Mouse (Mus musculus): Measurements from ENCODE around the gene Pdlim4. TPM values are rescaled to one million over a fixed set of nuclear protein-coding genes. Genes with fewer than 3 reads are reported as not detected.
"Not testable (repeated sequence)": the region's sequence is repeated elsewhere in the genome, so short reads cannot be mapped to it uniquely, and the experiment has no call there.

Gene Pdlim4
- polyA plus RNA-seq, 2 experiments from 2014 or later, result 0.57 to 1.3 TPM

GRCm38 (mm10) chr11:54012961-54013360 lies 55.9 kb downstream of the Pdlim4 start:
- no peak for ATAC-seq

- ATAC-seq, result no peak
Observed at GRCm38 (mm10) chr11:54011255-54011654, 57.6 kb downstream of the Pdlim4 start.

DNA sequence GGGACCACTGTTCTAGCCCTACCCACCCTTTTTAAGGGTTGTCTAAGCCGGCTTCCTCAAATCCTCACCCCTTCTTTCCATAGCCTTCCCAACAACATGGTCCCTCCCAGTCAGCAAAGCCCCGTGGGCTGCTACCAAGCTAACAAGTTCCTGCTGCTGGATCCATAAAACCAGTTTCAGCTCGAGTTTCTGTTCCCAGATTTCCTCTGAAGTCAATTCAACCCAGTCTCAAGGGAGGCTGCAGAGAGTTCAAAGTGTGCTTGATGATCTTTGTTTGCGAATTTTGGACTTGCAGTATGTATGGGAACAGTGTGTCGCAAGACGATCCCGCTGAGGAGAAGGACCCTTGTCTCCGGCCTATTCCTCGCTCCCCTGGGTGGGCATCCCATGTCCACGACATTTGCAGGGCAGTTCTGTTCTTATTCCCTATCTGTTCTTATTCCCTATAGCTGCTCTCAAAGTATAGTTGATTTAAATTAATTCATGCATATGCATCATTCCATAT lies 60.3 kb downstream of the Pdlim4 start:
- no peak for ATAC-seq

DNA sequence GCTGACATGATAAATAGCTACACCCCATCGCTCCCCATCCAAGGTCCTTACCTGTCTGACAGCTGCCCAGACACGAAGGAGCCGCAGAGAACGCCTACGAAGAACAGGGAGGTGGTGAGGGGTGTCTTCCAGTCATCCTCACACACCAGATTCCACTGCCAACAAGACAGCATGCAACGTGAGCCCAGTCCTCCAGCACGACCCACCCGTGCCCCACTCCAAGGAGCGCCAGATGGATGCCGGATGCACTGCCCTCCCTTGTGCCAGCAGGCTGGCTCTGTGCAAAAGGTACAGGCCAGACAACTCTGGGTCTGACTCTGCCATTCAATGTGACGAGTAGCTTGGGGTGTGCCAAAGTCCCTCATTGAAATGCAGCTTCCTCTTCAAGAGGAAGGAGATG lies 61.1 kb downstream of the Pdlim4 start:
- ATAC-seq, result no peak

- no peak for ATAC-seq
Observed at GRCm38 (mm10) chr11:54006901-54007300, 61.9 kb downstream of the Pdlim4 start.

DNA sequence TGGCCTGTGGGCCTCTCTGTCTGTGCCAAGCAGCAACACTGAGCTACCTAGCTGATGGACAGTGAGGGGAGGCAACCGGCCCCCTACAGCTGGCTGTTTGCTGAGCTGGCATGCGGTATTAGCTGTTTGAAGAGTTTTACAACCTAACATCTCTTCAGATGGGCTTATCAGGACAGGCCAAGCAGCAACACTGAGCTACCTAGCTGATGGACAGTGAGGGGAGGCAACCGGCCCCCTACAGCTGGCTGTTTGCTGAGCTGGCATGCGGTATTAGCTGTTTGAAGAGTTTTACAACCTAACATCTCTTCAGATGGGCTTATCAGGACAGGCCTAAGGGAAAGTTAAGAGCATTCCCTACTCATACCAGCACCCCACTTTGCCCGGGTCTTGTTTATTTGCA lies 62.5 kb downstream of the Pdlim4 start:
- ATAC-seq, result not testable (repeated sequence)

Other genes starting within 250 kb of the Pdlim4 start
- gene Gm12216, start 209.8 kb downstream of the Pdlim4 start, polyA plus RNA-seq (2017; shearing (Covaris generic)), result 10 to 100 TPM; 24.2 to 36.5 TPM
- 10 to 100 TPM; 10.8 to 16.0 TPM for gene Slc22a5, start 177.4 kb downstream of the Pdlim4 start, polyA plus RNA-seq (2017; shearing (Covaris generic))
- gene Slc22a21, start 88.7 kb downstream of the Pdlim4 start, polyA plus RNA-seq (2017; shearing (Covaris generic)), result 1 to 10 TPM in 1 of 2 experiments, under 1 TPM in 1; 0.73 to 1.1 TPM
- gene Slc22a4, start 40.9 kb downstream of the Pdlim4 start, polyA plus RNA-seq (2017; shearing (Covaris generic)), result under 1 TPM in 1 of 2 experiments, not detected in 1; 0.20 TPM
- not detected for gene P4ha2, start 31.1 kb upstream of the Pdlim4 start, polyA plus RNA-seq (2017; shearing (Covaris generic))
- gene Csf2, start 180.7 kb upstream of the Pdlim4 start, polyA plus RNA-seq (2017; shearing (Covaris generic)), result under 1 TPM; 0.42 to 0.69 TPM
- not detected for gene Il3, start 198.3 kb upstream of the Pdlim4 start, polyA plus RNA-seq (2017; shearing (Covaris generic))
- gene Acsl6, start 234.8 kb upstream of the Pdlim4 start, polyA plus RNA-seq (2017; shearing (Covaris generic)), result not detected